Mouse (Mus musculus): ENCODE results near the gene Fam71d. TPM values are rescaled to one million over a fixed set of nuclear protein-coding genes. Genes with fewer than 3 reads are reported as not detected.

The Fam71d gene
- polyA plus RNA-seq, 1 experiment from 2014 or later: 0.54 TPM

GRCm38 (mm10) chr12:78778423-78779067, 87.2 kb downstream of the Fam71d start:
- 44% methylated on average over 4 of the region's 4 CpGs for WGBS
- Histone ChIP-seq H3K4me2 (replicated peaks) (no peak overlapping the region), H3K27ac (no peak overlapping the region), H3K4me1 (replicated peaks) (peaks cover 16% of the 10 kb centered on the region), H3K27me3 (no peaks in the 10 kb centered on the region), H3K9me3 (no peaks in the 10 kb centered on the region), H3K4me3 (replicated peaks) (no peak overlapping the region), H3K36me3 (no peaks in the 10 kb centered on the region), H3K9ac (replicated peaks) (no peak overlapping the region)
- ATAC-seq: no peak

Other genes starting within 250 kb of the Fam71d start
- 19.8 and 22.0 TPM in 2 replicates for gene Mpp5, start 57.4 kb downstream of the Fam71d start, polyA plus RNA-seq (2015; fragmentation: Nextera tagmentation; extraction: Ambion mirVana)
- 115 and 121 TPM in 2 replicates for gene Atp6v1d, start 170.1 kb downstream of the Fam71d start, polyA plus RNA-seq (2015; fragmentation: Nextera tagmentation; extraction: Ambion mirVana)
- 163 and 178 TPM in 2 replicates for gene Eif2s1, start 170.3 kb downstream of the Fam71d start, polyA plus RNA-seq (2015; fragmentation: Nextera tagmentation; extraction: Ambion mirVana)
- 1.0 and 1.2 TPM in 2 replicates for gene Plek2, start 215.4 kb downstream of the Fam71d start, polyA plus RNA-seq (2015; fragmentation: Nextera tagmentation; extraction: Ambion mirVana)